Mouse (Mus musculus) liver, embryonic 14.5 days (tissue): ENCODE results near the gene Selenop. TPM values are rescaled to one million over a fixed set of nuclear protein-coding genes. Genes with fewer than 3 reads are reported as not detected.
"Not testable (repeated sequence)": the region's sequence is repeated elsewhere in the genome, so short reads cannot be mapped to it uniquely, and the experiment has no call there.

Experiments used
- ATAC-seq: fragments of 200-750 bp; cut with Nextera tagmentation; 2 replicates; pipeline ENCODE4 v1.8.0; 2017; ENCODE audit warnings: moderate number of reproducible peaks, mild to moderate bottlenecking, moderate library complexity; ENCODE audit not compliant: insufficient read depth
- DNase-seq, 3 experiments: peaks; one replicate each; pipeline ENCODE4 v3.0.0-alpha.2; 2012 to 2013; ENCODE audit warnings: low read depth in 3 of 3, low spot score in 3 of 3
- H3K27ac ChIP-seq: fragments of 300-500 bp; sonication (generic); 2 replicates; pipeline ENCODE4 v1.5.1; 2014; ENCODE audit warnings: moderate library complexity, mild to moderate bottlenecking, control low read depth, inconsistent platforms
- H3K27me3 ChIP-seq: fragments of 300-500 bp; sonication (generic); 2 replicates; pipeline ENCODE4 v1.6.1; 2014; ENCODE audit warnings: mild to moderate bottlenecking, low read length, moderate library complexity; ENCODE audit not compliant: control insufficient read depth, insufficient read depth
- H3K36me3 ChIP-seq: fragments of 300-500 bp; sonication (generic); replicated peaks from 2 replicates; pipeline ENCODE4 v1.6.1; 2014; ENCODE audit warnings: low read depth; ENCODE audit not compliant: control insufficient read depth, insufficient read depth
- H3K4me1 ChIP-seq, 2 experiments: fragments of 200-500 bp in 1 of 2; fragments of 300-500 bp in 1 of 2; sonication (generic) in 1 of 2; replicated peaks; 2 replicates each; pipeline ENCODE4 v1.6.1; 2012 to 2014; ENCODE audit warnings: antibody characterized with exemption in 1 of 2, inconsistent platforms in 1 of 2, low read length in 1 of 2; ENCODE audit not compliant: control insufficient read depth in 2 of 2, insufficient read depth in 2 of 2
- H3K4me2 ChIP-seq: fragments of 300-500 bp; sonication (generic); 2 replicates; pipeline ENCODE4 v1.6.1; 2014; ENCODE audit warnings: low read depth, mild to moderate bottlenecking, control low read depth, moderate library complexity
- H3K4me3 ChIP-seq, 2 experiments: fragments of 200-500 bp in 1 of 2; fragments of 300-500 bp in 1 of 2; sonication (generic) in 1 of 2; 2 replicates each; pipeline ENCODE4 v1.5.1; 2012 to 2014; ENCODE audit warnings: low read depth in 2 of 2, low read length in 2 of 2, mild to moderate bottlenecking in 2 of 2, control low read depth in 1 of 2, inconsistent platforms in 1 of 2, moderate library complexity in 1 of 2; ENCODE audit not compliant: insufficient read depth in 1 of 2
- H3K9ac ChIP-seq: fragments of 300-500 bp; sonication (generic); replicated peaks from 2 replicates; pipeline ENCODE4 v1.6.1; 2014; ENCODE audit warnings: mild to moderate bottlenecking, control low read depth, moderate library complexity
- H3K9me3 ChIP-seq: fragments of 300-500 bp; sonication (generic); 2 replicates; pipeline ENCODE4 v1.6.1; 2016; ENCODE audit warnings: low read length, mixed read lengths; ENCODE audit not compliant: control insufficient read depth
- CTCF ChIP-seq: IDR thresholded peaks from 2 replicates; pipeline ENCODE4 v1.5.1; 2016; ENCODE audit warnings: antibody characterized with exemption, low read depth, control low read depth
- EP300 ChIP-seq: IDR thresholded peaks from 2 replicates; pipeline ENCODE4 v1.6.1; 2016; ENCODE audit warnings: antibody characterized with exemption, low read depth
- WGBS: fragments of 180-500 bp; shearing (Covaris S2); extraction: QIAGEN DNeasy Blood & Tissue Kit; methylation state at CpG from one replicate; pipeline ENCODE4 v1.1.7; 2014; ENCODE audit not compliant: insufficient replicate concordance; 5-methylcytosine and 5-hydroxymethylcytosine counted together
- polyA plus RNA-seq, 2 experiments: library from polyadenylated mRNA; depleted of rRNA in 1 of 2; stranded (reverse) in 1 of 2; unstranded in 1 of 2; fragments of >200 nt; fragmentation: Nextera tagmentation in 1 of 2; extraction: Ambion mirVana in 1 of 2; gene quantifications; 2 replicates each; pipeline versions ENCODE4 v1.2.1 to v1.2.3; 2012 to 2014

Selenop gene
- polyA plus RNA-seq, 2 experiments, result 242 to 470 TPM

DNA sequence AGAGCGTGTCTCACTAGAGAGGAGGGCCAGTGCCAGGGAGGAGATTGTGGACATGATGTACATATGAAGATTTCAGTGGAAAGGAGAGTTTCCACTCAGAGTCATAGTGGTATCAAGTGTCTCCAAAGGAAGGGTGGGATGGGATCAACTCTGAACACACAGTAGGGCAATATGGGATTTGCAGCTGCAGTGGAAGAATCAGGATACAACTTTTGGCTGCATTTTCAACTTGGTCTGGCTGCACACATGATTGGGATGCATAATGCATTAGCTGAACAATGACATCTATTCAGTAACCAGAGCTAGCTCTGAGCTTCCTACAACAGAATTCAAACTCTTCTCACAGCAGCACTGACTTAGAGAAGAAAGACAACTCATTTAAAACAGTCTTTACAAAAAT lies 30.4 kb upstream of the Selenop start:
- ATAC-seq (no peak), DNase-seq (no peak)
- peaks cover 0 to 13% of the 10 kb centered on the region in 2 experiments; a peak in 2 of 4 replicates for H3K4me1 ChIP-seq
- no peak overlapping the region for H3K4me2 ChIP-seq
- 65% methylated on average over 1 of the region's 1 CpGs for WGBS
- H3K27me3 ChIP-seq, result no peaks in the 10 kb centered on the region
- H3K9ac ChIP-seq, result no peak overlapping the region
- no peak overlapping the region for H3K4me3 ChIP-seq
- no peaks in the 10 kb centered on the region for H3K36me3 ChIP-seq
- no peak overlapping the region for H3K27ac ChIP-seq
- no peak for TF ChIP-seq CTCF
- no peak for TF ChIP-seq EP300
- H3K9me3 ChIP-seq, result no peaks in the 10 kb centered on the region

DNA sequence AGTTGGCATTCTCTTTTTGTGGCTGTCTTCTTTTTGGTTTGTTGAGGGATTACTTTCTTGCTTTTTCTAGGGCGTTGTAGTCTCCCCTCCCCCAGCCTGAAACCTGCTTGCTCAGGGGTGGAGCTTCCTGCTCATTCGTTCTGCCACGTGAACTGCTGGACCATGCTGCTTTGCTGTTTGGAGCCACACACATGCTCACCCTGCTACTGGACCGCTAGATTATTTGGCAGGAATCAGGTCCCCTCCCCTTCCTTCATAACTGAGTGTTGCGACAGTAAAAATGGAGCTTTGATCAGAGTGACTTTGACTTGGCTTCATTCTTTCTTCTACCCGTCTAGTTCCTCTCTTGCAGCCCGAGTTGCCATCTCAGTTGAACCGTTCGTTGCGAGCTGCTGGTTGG lies 23.3 kb upstream of the Selenop start:
- not testable (repeated sequence) for H3K4me2 ChIP-seq, DNase-seq, H3K36me3 ChIP-seq, H3K4me3 ChIP-seq, H3K4me1 ChIP-seq, H3K27ac ChIP-seq, H3K9me3 ChIP-seq, ATAC-seq, H3K9ac ChIP-seq, H3K27me3 ChIP-seq
- WGBS, result 60% methylated on average over 10 of the region's 10 CpGs

DNA sequence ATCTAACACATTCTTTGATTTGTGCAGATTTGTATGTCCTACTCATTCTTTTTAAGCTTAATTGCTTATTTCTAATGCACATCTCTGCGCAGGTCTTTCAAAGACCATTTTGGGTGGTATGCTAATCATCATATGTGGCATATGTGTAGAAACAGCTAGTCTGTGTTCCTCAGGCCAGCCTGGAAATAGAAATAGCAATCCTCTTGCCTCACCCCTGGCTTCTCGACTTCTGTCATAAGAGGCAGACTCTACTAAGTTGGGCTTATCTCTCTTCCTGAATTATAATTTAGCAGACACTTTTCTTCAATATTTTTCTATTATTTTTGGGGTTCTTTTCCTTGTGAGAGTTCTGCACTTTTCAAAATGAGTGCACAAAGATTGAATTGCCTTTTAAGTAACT lies 17.7 kb upstream of the Selenop start:
- ATAC-seq (no peak), DNase-seq (no peak)
- Histone ChIP-seq H3K4me1 (peaks cover 0 to 12% of the 10 kb centered on the region in 2 experiments; a peak in 1 of 4 replicates), H3K4me3 (no peak overlapping the region), H3K9ac (no peak overlapping the region), H3K27ac (no peak overlapping the region), H3K36me3 (no peaks in the 10 kb centered on the region), H3K27me3 (no peaks in the 10 kb centered on the region), H3K9me3 (no peaks in the 10 kb centered on the region), H3K4me2 (no peak overlapping the region)
- 48% methylated on average over 2 of the region's 2 CpGs for WGBS
- TF ChIP-seq CTCF, result no peak
- no peak for TF ChIP-seq EP300

DNA sequence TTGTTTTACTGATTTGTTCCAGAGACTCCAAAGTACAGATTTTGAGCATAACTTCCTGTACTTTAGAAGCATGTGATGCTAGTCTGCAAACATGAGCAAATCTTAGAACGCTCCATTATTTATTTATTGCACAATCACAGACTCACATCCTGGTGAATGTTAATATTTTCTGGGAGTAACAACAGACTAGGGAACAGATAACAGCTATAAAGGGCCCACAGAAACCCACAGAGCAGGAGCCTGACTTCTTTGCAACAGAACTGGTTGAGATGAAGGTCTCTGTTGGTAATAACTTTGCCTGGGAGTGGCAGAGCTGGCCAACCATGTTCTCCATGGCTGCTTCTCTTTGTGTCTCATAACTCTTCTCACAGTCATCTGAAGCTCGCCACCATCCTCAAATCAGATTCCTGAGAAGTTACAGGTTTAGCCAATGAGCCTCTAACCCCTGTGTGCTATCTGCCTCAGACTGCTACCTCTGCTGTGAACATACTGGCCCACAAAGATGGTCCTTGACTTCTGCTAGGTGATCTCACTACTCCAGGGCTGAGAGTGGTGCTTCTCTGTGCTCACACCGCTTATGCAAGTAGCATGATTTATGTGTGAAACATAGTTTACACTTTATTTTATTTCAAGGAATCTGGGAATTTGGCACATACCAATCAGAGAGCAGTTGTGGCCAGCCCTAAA lies 17.2 kb upstream of the Selenop start:
- Histone ChIP-seq H3K9me3 (no peaks in the 10 kb centered on the region), H3K27ac (no peak overlapping the region), H3K36me3 (no peaks in the 10 kb centered on the region), H3K27me3 (no peaks in the 10 kb centered on the region), H3K9ac (no peak overlapping the region), H3K4me1 (peaks cover 0 to 12% of the 10 kb centered on the region in 2 experiments; a peak in 1 of 4 replicates), H3K4me3 (no peak overlapping the region), H3K4me2 (no peak overlapping the region)
- TF ChIP-seq EP300 (no peak), CTCF (no peak)
- no peak for DNase-seq
- peak; percentile 19; the same call in 1 of the 2 replicates for ATAC-seq
- 50% methylated on average over 3 of the region's 3 CpGs for WGBS

DNA sequence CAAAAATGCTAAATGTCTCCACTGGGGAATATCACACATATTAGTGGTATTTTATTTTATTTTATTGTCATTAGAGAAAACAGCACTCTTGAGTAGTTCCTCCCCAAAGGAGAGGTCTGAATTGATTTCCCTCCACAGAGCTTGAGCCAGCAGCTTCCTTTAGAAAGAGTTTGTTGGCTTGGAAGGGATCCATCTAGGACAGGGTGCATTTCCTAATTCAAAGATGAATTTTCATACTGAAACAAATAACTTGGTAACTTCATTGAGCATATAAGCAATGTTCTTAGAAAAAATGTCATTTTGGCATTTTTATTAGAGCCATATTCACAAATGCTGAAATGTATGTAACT lies 16.7 kb upstream of the Selenop start:
- no peak for TF ChIP-seq CTCF
- no peak for TF ChIP-seq EP300
- Histone ChIP-seq H3K9me3 (no peaks in the 10 kb centered on the region), H3K4me2 (no peak overlapping the region), H3K27me3 (no peaks in the 10 kb centered on the region), H3K4me1 (peaks cover 0 to 12% of the 10 kb centered on the region in 2 experiments; a peak in 1 of 4 replicates), H3K4me3 (no peak overlapping the region), H3K9ac (no peak overlapping the region), H3K36me3 (no peaks in the 10 kb centered on the region), H3K27ac (no peak overlapping the region)
- DNase-seq (no peak), ATAC-seq (no peak)
